Mouse (Mus musculus) embryonic facial prominence, embryonic 15.5 days (tissue): Measurements from ENCODE around the gene Stam. TPM values are rescaled to one million over a fixed set of nuclear protein-coding genes. Genes with fewer than 3 reads are reported as not detected.

Source experiments
- ATAC-seq: fragments of 200-750 bp; cut with Nextera tagmentation; 2 replicates; pipeline ENCODE4 v1.8.0; 2017; ENCODE audit warnings: low read depth, moderate TSS enrichment; ENCODE audit not compliant: insufficient number of reproducible peaks, low FRiP score, low TSS enrichment
- H3K27ac ChIP-seq: fragments of 300-500 bp; sonication (generic); replicated peaks from 2 replicates; pipeline ENCODE4 v1.5.1; 2015; ENCODE audit warnings: mild to moderate bottlenecking, inconsistent platforms
- H3K27me3 ChIP-seq: fragments of 300-500 bp; sonication (generic); 2 replicates; pipeline ENCODE4 v1.6.1; 2015; ENCODE audit warnings: inconsistent platforms
- H3K36me3 ChIP-seq: fragments of 300-500 bp; sonication (generic); 2 replicates; pipeline ENCODE4 v1.6.1; 2015; ENCODE audit warnings: mild to moderate bottlenecking, inconsistent platforms
- H3K4me1 ChIP-seq: fragments of 300-500 bp; sonication (generic); 2 replicates; pipeline ENCODE4 v1.6.1; 2015; ENCODE audit warnings: inconsistent platforms
- H3K4me2 ChIP-seq: fragments of 300-500 bp; sonication (generic); replicated peaks from 2 replicates; pipeline ENCODE4 v1.6.1; 2015; ENCODE audit warnings: mild to moderate bottlenecking, inconsistent platforms
- H3K4me3 ChIP-seq: fragments of 300-500 bp; sonication (generic); replicated peaks from 2 replicates; pipeline ENCODE4 v1.5.1; 2015; ENCODE audit warnings: mild to moderate bottlenecking, inconsistent platforms
- H3K9ac ChIP-seq: fragments of 300-500 bp; sonication (generic); 2 replicates; pipeline ENCODE4 v1.6.1; 2015; ENCODE audit warnings: inconsistent platforms
- H3K9me3 ChIP-seq: fragments of 300-500 bp; sonication (generic); replicated peaks from 2 replicates; pipeline ENCODE4 v1.6.1; 2016; ENCODE audit warnings: inconsistent platforms
- WGBS: fragments of 180-500 bp; shearing (Covaris S2); methylation state at CpG from one replicate; pipeline ENCODE4 v1.1.7; 2015; 5-methylcytosine and 5-hydroxymethylcytosine counted together
- polyA plus RNA-seq: library from polyadenylated mRNA; unstranded; fragments of >200 nt; fragmentation: Nextera tagmentation; extraction: Ambion mirVana; gene quantifications from 2 replicates; pipeline ENCODE4 v1.2.1, GENCODE M21; 2015

The Stam gene
- polyA plus RNA-seq, 1 experiment from 2014 or later = 76.0 TPM

GRCm38 (mm10) chr2:14127629-14128028 lies 53.7 kb downstream of the Stam start:
- H3K4me2 ChIP-seq = no peak overlapping the region
- H3K9ac ChIP-seq = no peak overlapping the region
- H3K9me3 ChIP-seq = no peaks in the 10 kb centered on the region
- 48% methylated on average over 3 of the region's 3 CpGs for WGBS
- peaks cover 32% of the 10 kb centered on the region for H3K36me3 ChIP-seq
- H3K4me1 ChIP-seq = no peaks in the 10 kb centered on the region
- H3K4me3 ChIP-seq = no peak overlapping the region
- no peak for ATAC-seq
- H3K27me3 ChIP-seq = no peaks in the 10 kb centered on the region
- H3K27ac ChIP-seq = no peak overlapping the region

DNA sequence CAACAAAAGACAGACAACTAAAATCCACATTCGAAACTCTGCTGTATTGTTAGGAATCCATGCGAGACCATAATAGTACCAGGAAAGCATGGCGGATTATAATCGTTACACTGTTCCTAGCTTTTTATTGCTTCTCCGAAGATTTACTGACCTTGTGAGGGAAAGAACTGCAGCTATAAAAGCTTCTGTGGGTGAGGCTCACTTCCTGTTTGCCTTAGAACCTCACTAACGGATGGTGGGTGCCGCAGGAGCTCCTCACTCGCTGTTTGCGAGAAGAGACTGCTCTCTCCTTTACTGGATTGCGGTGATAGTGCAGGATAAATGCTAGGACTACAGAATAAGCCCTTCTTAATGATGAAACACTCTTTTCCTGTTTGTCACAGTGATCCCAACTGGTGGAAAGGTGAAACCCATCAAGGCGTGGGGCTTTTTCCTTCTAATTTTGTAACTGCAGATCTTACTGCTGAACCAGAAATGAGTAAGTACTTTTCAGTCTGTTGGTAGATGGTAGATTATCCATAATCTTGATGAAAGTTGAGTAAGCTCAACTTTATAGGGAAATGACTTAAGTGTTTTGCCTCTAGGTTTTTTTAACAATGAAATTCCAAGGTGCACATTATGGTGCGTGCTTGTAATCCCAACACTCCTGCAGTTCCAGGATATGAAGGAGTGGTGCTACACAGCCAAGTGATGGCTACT lies 56.9 kb downstream of the Stam start:
- Histone ChIP-seq H3K9ac (no peak overlapping the region), H3K27ac (no peak overlapping the region), H3K4me2 (no peak overlapping the region), H3K27me3 (no peaks in the 10 kb centered on the region), H3K4me1 (no peaks in the 10 kb centered on the region), H3K36me3 (peaks cover 31% of the 10 kb centered on the region), H3K4me3 (no peak overlapping the region), H3K9me3 (no peaks in the 10 kb centered on the region)
- WGBS = 86% methylated on average over 12 of the region's 12 CpGs
- no peak for ATAC-seq

DNA sequence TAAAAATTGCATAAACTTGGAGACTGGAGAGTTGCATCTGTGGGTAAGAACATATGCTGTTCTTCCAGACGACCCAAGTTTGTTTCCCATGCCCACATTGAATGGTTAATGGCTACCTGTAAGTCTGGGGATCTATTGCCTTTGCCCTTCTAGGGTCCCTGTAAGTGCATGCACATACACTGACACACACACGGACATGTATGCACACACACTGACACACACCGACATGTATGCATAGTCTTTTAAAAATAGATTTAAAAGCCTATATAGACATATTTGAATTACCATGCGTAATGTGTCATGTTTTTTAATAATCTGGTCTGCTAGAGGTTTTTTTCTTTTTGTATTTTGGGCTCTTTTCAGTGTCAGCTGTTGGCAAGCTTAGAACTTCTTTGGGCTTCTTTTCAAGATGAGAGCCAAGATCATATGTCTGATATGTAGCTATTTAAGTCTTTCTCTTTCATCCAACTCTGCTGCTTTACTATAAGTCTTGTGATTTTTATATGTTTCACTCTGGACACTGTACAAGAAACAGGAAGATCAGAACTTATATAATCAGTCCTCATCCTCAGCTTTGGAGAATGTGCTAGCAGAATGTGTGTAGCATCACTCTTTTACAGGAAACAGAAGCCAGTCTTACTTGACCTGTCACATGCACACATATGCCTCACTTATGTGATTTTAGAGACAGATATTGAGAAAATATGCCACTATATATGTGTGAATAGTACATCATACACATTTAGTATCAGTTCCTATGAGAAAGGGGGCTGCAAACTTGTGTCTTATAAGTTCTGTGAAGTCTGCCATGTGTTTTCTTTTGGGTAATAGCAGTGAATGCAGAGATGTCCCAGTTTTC lies 58.8 kb downstream of the Stam start:
- Histone ChIP-seq H3K9ac (no peak overlapping the region), H3K27me3 (no peaks in the 10 kb centered on the region), H3K4me2 (no peak overlapping the region), H3K9me3 (no peaks in the 10 kb centered on the region), H3K36me3 (peaks cover 35% of the 10 kb centered on the region), H3K4me1 (no peaks in the 10 kb centered on the region), H3K27ac (no peak overlapping the region), H3K4me3 (no peak overlapping the region)
- 83% methylated on average over 4 of the region's 4 CpGs for WGBS
- ATAC-seq = no peak

GRCm38 (mm10) chr2:14136906-14137305 lies 63.0 kb downstream of the Stam start:
- H3K27me3 ChIP-seq = no peaks in the 10 kb centered on the region
- 65% methylated on average over 3 of the region's 3 CpGs for whole genome bisulfite sequencing
- H3K4me1 ChIP-seq = no peaks in the 10 kb centered on the region
- no peaks in the 10 kb centered on the region for H3K9me3 ChIP-seq
- 0 out of 2 replicates have a peak, but pooled peaks have one; percentile 63 for ATAC-seq
- no peak overlapping the region for H3K27ac ChIP-seq
- peaks cover 25% of the 10 kb centered on the region for H3K36me3 ChIP-seq
- no peak overlapping the region for H3K9ac ChIP-seq
- H3K4me3 ChIP-seq = no peak overlapping the region
- H3K4me2 ChIP-seq = no peak overlapping the region

- Histone ChIP-seq H3K4me1 (no peaks in the 10 kb centered on the region), H3K4me2 (no peak overlapping the region), H3K27me3 (no peaks in the 10 kb centered on the region), H3K36me3 (peaks cover 34% of the 10 kb centered on the region), H3K4me3 (no peak overlapping the region), H3K9ac (no peak overlapping the region), H3K27ac (no peak overlapping the region), H3K9me3 (no peaks in the 10 kb centered on the region)
- WGBS = 85% methylated on average over 6 of the region's 6 CpGs
- ATAC-seq = no peak
Measured at GRCm38 (mm10) chr2:14139590-14139989, 65.7 kb downstream of the Stam start.

- Histone ChIP-seq H3K27me3 (no peaks in the 10 kb centered on the region), H3K9me3 (no peaks in the 10 kb centered on the region), H3K4me2 (no peak overlapping the region), H3K36me3 (peaks cover 39% of the 10 kb centered on the region), H3K4me1 (no peaks in the 10 kb centered on the region), H3K4me3 (no peak overlapping the region), H3K9ac (no peak overlapping the region), H3K27ac (no peak overlapping the region)
- no peak for ATAC-seq
- WGBS = 80% methylated on average over 2 of the region's 2 CpGs
Measured at GRCm38 (mm10) chr2:14140044-14140443, 66.1 kb downstream of the Stam start.

GRCm38 (mm10) chr2:14145311-14145710 lies 71.4 kb downstream of the Stam start:
- 51% methylated on average over 3 of the region's 3 CpGs for WGBS
- no peak overlapping the region for H3K27ac ChIP-seq
- peaks cover 35% of the 10 kb centered on the region for H3K36me3 ChIP-seq
- H3K4me3 ChIP-seq = no peak overlapping the region
- no peak overlapping the region for H3K4me2 ChIP-seq
- no peaks in the 10 kb centered on the region for H3K4me1 ChIP-seq
- H3K9ac ChIP-seq = no peak overlapping the region
- no peaks in the 10 kb centered on the region for H3K9me3 ChIP-seq
- no peak for ATAC-seq
- no peaks in the 10 kb centered on the region for H3K27me3 ChIP-seq

DNA sequence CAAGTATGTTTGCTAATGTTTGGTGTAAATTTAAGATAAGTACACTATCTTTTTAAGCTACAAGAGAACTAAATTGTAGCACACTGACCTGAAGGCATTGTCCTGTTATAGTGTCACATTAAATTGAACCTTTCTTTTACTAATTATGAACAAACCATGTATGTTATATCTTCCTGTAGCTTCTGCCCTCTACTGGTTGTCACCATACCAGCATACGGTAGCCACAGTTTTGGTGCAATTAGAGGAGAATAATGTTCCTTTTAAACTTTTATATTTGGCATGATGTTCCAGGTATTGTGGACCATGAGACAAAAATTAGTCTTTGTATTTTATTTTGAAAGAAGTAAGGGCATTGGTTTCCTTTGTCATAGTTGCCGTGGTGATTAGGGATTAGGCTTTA lies 73.0 kb downstream of the Stam start:
- Histone ChIP-seq H3K9me3 (no peaks in the 10 kb centered on the region), H3K9ac (no peak overlapping the region), H3K27ac (no peak overlapping the region), H3K27me3 (no peaks in the 10 kb centered on the region), H3K4me2 (no peak overlapping the region), H3K4me3 (no peak overlapping the region), H3K36me3 (peaks cover 30% of the 10 kb centered on the region), H3K4me1 (no peaks in the 10 kb centered on the region)
- ATAC-seq = no peak
- WGBS = 81% methylated on average over 2 of the region's 2 CpGs

DNA sequence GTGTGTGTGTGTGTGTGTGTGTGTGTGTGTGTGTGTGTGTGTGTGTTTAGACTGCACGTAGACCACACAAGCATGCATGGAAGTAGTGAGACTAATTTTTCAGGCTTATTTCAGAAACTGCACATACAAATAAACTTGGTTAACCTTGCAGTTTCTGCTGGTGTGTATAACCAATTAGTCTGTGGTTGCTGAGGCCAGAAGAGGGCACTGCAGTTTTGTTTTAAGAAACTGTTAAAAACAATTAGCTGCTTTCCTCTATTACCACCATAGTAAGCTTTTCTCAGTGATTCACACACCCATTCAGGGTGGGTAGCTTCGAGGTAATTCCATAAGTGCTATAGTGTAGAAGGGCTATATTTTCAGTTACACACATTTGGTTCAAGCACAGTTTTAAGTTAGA lies 76.9 kb downstream of the Stam start:
- Histone ChIP-seq H3K4me1 (no peaks in the 10 kb centered on the region), H3K36me3 (0 out of 2 replicates have a peak, but pooled peaks cover 6% of the 10 kb centered on the region)
- 90% methylated on average over 2 of the region's 2 CpGs for WGBS

DNA sequence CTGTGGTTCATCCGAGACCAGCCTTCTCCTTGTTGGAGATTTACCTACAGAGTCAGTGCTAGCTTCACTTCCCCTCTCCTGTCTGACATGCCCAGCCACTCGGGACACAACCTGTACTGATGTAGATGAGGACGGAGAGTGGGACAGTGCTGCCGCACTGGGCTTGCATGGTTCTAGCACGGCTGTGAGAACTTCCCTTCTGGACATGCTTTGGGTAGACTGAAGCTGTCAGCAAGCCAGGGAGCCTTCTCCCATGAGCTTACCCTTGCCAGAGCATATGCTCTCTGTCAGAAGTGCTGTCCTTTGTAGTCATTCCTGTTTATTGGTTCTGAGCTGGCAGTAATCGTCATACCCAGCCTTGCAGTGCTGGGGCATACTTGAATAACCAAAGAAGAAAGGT lies 78.0 kb downstream of the Stam start:
- Histone ChIP-seq H3K4me2 (no peak overlapping the region), H3K36me3 (0 out of 2 replicates have a peak, but pooled peaks cover 3% of the 10 kb centered on the region), H3K4me3 (no peak overlapping the region), H3K27ac (no peak overlapping the region), H3K27me3 (no peaks in the 10 kb centered on the region), H3K4me1 (no peaks in the 10 kb centered on the region), H3K9ac (no peak overlapping the region), H3K9me3 (no peaks in the 10 kb centered on the region)
- 90% methylated on average over 6 of the region's 6 CpGs for WGBS
- ATAC-seq = no peak

More for the DNA sequence above, 76.9 kb downstream of the Stam start:
- H3K27me3 ChIP-seq = no peaks in the 10 kb centered on the region
- no peak overlapping the region for H3K4me2 ChIP-seq
- ATAC-seq = no peak
- no peak overlapping the region for H3K27ac ChIP-seq
- H3K9me3 ChIP-seq = no peaks in the 10 kb centered on the region
- H3K4me3 ChIP-seq = no peak overlapping the region
- no peak overlapping the region for H3K9ac ChIP-seq

GRCm38 (mm10) chr2:14159047-14159446 lies 85.1 kb downstream of the Stam start:
- 67% methylated on average over 3 of the region's 3 CpGs for WGBS
- H3K36me3 ChIP-seq = no peaks in the 10 kb centered on the region
- no peaks in the 10 kb centered on the region for H3K27me3 ChIP-seq
- H3K4me3 ChIP-seq = no peak overlapping the region
- H3K9ac ChIP-seq = no peak overlapping the region
- H3K27ac ChIP-seq = no peak overlapping the region
- no peak for ATAC-seq
- H3K9me3 ChIP-seq = no peaks in the 10 kb centered on the region
- no peak overlapping the region for H3K4me2 ChIP-seq
- no peaks in the 10 kb centered on the region for H3K4me1 ChIP-seq
